14 mouse cellular contexts compared by ENCODE assay signal in genomic region chr15:94795484-94795883, GRCm38 (mm10).
"Had no signal": no experiment of that assay in that cellular context is flagged by ENCODE, and none has a peak within 500 bp of the region (broad histone marks: within the 10 kb centered on the region; RNA-seq: fewer than 3 reads in every experiment).

No protein-coding gene starts in this region.

- H3K27me3 ChIP-seq: limb, embryonic 15.5 days; liver, embryonic 12.5 days; lung, embryonic 15.5 days had no signal

- H3K36me3 ChIP-seq: limb, embryonic 15.5 days; liver, embryonic 12.5 days; lung, embryonic 15.5 days had no signal

- ATAC-seq: liver, embryonic 12.5 days had no signal

- H3K4me1 ChIP-seq: limb, embryonic 15.5 days; liver, embryonic 12.5 days; lung, embryonic 15.5 days had no signal

- H3K4me3 ChIP-seq: limb, embryonic 15.5 days; liver, embryonic 12.5 days; lung, embryonic 15.5 days had no signal

- H3K9ac ChIP-seq: limb, embryonic 15.5 days; liver, embryonic 12.5 days; lung, embryonic 15.5 days had no signal

- DNase-seq: kidney, adult 11 months; kidney, adult 9 months; kidney, postnatal 36 days; layer of hippocampus, adult 9-11 months; layer of hippocampus, postnatal 36 days; retina, postnatal 1 day; right cerebral cortex, postnatal 4 days; spleen, adult 18-20 months; thymus, adult 18-20 months; thymus, postnatal 14 days had no signal

- H3K4me2 ChIP-seq: limb, embryonic 15.5 days; liver, embryonic 12.5 days; lung, embryonic 15.5 days had no signal

- H3K9me3 ChIP-seq: limb, embryonic 15.5 days; lung, embryonic 15.5 days had no signal

- H3K27ac ChIP-seq: kidney, postnatal 0 days; limb, embryonic 15.5 days; liver, embryonic 12.5 days; lung, embryonic 15.5 days had no signal
